Mouse (Mus musculus) thymus, adult 18-20 months (tissue): Measurements from ENCODE around the gene Spdye4a.

Experiments used
- DNase-seq, 2 experiments: peaks; one replicate each; pipeline ENCODE4 v3.0.0; 2022; ENCODE audit warnings: mixed read lengths in 2 of 2

Gene Spdye4a

DNA sequence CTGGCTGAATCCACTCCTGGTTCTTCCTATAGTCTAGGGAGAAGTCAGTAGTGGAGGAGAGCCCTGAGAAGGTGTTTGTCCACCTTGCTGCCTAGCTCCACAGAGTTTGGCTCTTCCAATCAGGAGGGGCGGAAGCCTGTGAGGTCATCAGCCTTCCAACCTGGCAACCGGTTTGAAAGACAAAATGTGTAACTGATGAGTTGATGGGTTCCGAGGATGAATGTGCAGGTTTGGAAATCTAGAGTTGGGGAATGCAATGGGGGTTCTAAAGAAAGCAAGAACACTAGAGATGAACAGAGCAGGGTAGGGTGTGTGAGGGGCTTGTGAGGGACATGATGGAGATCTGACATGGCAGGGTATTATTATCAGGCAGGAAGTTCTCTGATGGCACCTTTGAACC lies at the start of gene Spdye4a:
Spdye4a (minus strand) TSS at position 101 of the 400 bp plus-strand sequence.
- DNase-seq, result no peak

DNA sequence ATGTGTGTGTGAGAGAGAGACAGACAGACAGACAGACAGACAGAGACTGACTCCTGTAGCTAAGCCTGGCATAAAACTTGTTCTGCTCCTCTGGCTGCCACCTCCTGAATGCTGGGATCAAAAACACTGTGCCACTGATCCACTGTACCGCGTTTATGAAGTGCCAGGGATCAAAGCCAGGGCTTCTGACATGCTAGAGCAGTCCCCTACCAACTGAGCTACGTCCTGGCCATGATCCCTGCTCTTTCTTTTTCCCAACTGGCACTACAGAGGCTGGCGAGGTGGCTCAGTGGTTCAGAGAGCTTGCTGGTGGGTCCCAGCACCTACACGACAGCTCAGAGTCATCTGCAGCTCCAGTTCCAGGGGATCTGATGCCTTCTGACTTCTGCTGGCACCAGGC lies 49.1 kb upstream of the Spdye4a start:
- no peak for DNase-seq

DNA sequence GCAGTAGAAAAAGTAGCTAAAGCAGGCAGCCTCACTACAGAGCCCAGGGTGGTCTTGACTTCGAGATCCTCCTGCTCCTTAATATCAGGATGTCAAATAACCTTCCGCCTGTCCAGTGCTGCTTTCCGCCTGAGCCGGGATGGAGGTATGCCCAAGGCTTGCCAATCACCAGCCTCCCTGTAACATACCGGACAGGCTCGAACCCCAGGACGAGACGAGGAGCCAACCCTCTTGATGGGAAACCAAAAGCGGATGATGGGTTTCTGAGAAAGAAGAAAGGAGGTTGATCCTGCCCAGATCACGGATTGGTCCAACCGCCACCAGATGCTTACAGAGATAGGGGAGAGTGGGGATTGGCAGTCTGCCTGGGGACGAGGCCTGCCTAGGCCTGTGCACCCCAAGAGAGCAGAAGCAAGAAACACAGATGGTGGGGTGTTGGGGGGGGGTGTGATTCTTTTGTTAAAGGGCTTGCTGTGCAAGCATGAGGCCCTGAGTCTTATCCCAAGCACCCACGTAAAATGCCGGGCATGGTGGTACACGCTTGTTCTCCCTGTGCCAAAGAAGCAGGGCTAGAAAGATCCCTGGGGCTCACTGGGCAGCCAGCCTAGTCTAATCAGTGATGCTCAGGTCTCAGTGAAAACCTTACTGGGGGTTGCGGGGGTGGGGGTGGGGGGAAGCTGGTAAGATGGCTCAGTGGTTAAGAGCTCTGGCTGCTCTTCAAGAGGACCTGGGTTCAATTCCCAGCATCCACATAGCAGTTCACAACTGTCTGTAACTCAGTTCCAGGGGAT lies 46.0 kb upstream of the Spdye4a start:
- DNase-seq, result no peak

DNA sequence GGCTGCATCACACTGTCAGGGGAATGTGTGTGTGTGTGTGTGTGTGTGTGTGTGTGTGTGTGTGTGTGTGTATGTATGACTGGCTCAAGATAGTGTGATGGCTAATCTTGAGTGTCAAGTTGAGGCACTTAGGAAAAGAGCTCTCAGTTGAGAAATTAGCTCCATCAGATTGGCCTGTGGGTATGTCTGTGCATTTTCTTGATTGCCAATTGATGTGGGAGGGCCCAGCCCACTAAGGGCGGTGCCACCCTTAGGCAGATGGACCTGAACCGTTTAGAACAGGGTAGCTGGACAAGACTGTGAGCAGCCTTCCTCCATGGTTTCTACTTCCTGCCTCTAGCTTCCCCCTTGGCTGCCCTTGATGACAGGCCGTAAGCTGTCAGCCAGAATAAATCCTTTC lies 45.4 kb upstream of the Spdye4a start:
- no peak for DNase-seq

DNA sequence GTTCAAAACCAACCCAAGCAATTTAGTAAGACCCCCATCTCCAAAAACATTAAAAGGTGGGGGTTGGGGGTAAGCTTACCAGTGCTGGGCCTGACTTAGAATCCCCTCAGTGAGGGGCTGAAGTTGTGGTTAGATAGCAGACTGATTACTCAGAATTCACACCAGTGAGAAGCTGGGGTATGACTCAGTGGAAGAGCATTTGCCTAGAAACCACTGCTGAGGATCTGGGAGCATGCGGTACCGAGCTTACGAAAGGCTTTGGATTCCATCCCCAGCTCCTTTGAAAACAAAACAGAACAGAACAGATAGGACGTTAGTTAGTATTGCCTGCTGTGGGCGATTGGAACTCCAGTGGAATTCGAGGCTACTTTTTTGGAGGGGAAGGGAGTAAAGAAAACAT lies 45.0 kb upstream of the Spdye4a start:
- DNase-seq, result no peak

DNA sequence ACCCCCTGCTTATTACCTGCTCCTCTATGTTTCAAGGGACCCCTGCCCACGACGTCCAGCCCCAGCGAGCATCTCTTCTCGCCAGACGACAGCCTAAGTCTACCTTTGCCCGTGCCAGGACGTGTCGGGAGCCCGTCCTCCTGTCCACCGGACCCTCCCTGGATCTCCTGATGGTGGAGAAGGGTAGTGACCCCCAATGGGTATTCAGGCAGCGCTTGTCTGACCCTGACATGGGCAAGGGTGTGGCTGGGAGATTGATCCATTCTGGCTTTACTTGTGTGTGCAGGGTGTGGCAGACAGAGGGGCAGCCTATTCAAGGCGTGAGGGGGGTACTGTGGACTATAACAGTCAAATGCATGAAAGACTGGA lies 43.4 kb upstream of the Spdye4a start:
- no peak for DNase-seq

DNA sequence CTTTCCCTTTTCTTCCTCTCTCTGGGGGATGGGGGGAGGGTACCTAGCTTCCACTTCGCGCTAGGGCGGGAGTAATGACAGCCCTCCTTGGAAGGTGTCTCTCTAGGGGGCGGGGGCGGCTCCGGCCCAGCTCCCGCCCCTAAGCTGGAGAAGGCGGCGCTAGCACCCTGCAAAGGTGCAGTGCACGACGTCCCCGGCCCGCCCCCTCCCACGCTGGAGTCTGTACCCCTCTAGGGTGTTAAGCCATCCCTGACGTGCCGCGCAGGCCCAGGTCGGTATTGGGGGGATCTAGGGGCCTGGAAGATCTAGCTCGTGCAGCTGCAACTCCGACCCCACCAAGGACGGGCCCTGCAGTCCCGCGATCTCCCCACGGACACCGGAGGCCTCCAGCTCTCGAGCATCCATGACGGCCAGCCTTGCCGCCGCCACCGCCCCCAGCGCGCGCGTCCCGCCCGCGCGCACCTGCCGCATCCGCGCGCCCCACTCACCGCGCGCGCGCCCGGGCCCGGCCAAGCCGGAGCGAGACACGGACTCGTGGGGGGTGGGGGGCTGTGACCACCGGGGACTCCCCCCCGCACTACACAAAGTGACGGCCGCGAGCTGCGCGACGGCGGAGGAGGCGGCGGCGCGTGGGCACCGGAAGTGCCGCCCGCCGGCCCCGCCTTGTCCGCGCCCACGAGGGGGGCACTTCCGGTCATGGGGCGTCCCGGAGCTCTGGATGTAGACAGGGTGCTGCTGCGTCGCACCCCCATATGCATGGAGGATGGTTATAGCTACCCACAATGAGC lies 42.9 kb upstream of the Spdye4a start, which contains the start of gene Zfp316:
Zfp316 (minus strand) TSS at position 660 of the 788 bp plus-strand sequence.
- peak; percentile 17 to 21 for DNase-seq

DNA sequence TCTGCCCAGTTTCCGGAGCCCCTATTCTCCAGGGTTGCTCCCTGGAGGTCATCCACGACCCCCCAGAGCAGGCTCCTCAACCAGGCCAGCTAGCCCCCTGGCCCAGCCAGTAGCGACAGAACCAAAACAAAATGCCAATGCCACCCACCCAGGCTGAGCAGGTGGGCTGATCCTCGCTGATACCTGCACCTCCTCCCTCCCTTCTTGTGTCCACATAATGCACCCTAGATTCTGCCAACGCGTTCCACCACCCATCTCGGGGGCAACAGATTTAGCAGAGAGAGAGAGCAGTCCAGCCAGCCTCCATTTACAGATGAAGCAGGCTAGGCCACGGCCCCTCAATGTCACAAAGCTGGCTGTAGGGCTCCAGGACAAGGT lies 42.3 kb upstream of the Spdye4a start:
- DNase-seq, result no peak

DNA sequence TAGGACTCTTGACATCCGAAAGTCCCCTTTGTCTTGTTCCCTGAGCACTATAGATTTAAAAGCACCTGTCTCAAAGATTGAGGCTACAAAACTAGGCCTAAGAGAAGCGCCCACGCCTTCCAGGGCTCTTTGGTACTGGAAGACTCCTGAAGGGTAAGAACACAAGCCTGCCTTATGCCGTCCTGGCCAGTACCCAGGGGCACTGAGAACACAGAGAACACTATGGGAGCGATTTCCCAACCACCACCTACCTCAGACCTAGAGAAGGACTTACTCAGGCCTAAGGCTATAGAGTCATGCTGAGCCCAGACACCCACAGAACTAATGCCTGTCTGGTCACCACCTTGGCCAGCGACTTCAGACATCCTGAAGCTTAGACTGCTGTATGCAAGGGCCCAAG lies 40.1 kb upstream of the Spdye4a start:
- no peak for DNase-seq

DNA sequence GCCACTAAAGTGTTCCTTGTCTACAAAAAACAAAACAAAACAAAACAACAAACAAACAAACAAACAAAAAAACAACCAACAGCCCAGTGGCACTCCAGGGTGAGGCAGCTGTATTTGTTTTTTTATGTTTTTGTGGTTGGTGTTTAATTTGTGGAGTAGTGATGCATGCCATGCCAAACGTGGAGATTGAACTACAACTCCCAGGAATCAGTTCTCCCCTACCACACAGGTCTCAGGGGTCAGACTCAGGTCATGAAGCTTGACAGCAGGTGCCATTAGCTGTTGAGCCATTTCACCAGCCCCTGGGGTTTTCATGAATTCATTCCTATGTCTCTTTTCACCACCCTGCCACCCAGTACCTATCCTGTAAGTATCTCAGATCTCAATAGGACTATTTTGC lies 38.7 kb upstream of the Spdye4a start:
- no peak for DNase-seq

DNA sequence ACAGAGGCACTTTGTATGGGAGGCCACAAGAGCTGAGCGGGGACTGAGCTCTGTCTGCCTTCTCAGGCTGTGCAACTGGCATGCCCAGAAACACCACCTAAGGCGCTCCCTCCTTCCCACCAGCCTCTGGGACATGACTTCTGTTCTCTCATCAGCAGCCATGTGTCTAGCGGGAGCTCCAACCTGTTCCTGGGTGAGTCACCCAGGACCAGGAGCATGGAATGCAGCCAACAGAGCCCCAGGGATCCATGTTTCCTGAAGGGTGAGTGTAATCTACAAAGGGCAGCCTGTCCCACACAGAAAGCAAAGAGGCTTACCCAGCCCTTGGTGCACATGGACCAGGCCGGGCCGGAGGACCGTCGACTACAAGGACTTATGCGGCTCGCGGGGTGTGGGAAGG lies 38.0 kb upstream of the Spdye4a start:
- no peak for DNase-seq

DNA sequence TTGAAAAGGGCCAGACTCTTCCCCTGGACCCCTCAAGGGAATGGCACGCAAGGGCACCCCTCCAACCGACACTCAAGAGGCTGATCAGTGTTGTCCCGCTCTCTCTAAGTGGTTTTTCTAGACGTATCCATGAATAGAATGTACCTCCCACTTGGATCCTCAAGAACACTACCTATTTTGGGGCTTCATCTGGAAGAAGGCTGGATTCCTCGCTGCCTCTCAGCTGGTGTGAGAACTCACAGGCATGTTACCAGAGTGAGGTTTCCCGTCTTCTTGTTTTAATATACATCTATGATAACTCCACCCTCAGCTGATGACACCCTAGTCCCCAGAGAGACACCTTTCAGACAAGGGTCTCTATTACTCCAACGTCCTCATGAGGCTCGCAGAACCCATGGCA lies 34.9 kb upstream of the Spdye4a start:
- no peak for DNase-seq

DNA sequence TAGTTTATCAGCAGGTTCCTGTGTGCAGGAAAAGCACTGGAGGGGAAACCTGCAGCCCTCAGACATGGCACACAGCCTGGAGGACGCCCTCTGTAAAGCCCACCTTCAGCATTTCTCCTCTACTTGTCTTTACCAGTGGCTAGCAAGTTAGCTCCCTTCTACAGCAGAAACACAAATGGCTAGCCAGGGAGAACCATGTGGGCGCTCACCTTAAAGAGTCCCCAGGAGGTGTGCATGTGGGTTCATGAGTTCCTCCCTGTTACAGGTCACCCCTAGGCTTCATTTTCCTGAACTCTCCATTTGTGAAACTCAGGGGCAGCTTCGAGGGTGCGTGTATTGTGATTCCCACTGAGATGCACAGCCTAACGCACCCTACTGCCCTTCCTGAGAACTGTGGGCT lies 29.1 kb upstream of the Spdye4a start:
- DNase-seq, result no peak

DNA sequence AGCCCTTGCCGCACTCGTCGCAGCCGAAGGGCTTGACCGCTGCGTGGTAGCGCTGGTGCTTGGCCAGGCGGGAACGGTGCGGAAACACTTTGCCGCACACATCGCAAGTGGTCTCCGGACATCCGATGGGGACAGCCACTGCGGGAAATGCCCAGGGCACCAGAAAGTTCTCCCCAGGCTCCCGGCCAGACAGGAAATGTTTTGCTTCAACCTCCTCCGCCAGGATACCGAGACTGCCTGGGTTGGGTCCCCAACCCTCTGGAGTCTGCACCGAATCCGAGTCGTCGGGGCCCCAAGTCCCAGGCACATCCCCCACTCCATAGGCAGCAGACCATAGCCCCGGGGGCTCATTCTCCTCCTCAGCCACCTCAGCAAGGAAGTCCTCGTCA lies 28.4 kb upstream of the Spdye4a start:
- DNase-seq, result no peak

DNA sequence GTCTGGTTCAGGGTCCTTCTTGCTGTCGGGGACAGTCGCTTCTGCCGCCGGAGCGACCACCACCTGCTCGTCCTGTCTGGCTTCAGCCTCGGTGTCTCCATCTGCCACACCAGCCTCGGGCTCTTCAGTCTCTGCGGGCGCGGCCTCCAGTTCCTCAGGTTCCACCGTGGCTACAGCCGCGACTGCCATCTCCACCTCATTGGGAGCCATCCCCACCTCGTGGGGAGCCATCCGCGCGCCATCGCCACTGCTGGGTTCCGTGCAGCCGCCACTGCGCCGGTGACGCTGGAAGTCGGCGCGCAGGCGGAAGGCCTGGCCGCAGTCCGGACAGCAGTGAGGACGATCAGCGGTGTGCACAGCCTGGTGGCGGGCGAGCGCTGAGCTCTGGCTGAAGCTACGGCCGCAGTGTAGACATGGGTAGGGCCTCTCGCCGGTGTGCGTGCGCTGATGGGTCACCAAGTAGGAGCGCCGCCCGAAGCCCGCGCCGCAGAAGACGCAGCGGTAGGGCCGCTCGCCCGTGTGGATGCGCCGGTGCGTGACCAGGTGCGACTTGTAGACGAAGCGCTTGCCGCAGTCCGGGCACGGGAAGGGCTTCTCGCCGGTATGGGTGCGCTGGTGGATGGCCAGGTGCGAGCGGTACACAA lies 27.9 kb upstream of the Spdye4a start:
- no peak for DNase-seq

DNA sequence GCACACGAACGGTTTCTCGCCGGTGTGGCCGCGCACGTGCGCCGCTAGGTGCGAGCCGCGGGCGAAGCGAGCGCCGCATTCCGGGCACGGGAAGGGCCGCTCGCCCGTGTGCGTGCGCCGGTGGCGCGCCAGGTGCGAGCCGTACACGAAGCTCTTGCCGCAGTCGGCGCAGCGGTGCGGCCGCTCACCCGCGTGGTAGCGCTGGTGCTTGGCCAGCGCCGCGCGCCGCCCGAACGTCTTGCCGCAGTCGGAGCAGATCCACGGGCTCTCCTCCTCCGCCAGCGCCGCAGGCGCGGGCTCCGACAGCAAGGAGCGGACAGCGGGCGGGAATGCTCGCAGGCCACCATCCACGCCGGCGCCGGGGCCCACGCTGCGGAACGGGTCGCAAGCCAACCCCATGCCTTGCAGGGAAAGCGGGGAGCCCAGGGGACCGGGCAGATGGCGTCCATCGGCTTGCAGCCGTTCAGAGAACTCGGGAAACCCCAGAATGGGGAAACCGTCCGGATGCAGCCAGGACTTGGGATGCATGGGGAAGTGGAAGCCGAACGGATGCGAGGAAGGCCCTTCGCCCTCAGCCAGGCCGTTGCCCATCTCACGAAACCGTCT lies 27.3 kb upstream of the Spdye4a start:
- no peak for DNase-seq

DNA sequence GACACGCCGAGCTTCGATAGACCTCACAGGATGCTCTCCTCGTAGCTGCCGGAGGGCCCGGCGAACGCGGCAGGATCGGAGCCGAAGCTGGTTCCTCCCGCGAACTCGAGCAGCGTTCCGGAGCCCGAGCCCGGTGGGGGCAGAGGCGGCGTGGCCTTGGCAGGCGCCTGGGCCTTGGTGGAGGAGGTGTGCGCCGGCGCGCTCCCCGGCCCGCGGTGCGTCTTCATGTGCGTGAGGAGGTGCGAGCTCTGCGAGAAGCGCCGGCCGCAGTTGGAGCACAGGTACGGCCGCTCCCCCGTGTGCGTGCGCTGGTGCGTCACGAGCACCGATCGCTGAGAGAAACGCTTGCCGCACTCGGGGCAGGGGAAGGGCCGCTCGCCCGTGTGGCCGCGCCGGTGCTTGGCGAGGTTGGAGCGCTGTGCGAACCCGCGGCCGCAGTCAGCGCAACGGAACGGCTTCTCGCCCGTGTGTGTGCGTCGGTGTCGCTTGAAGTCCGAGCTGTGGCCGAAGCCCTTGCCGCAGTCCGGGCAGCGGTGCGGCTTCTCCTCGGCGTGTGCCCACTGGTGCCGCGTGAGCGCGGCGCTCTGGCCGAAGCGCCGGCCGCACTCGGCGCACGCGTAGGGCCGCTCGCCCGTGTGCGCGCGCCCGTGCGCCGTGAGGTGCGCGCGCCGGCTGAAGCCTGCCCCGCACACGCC lies 26.6 kb upstream of the Spdye4a start:
- DNase-seq, result no peak

DNA sequence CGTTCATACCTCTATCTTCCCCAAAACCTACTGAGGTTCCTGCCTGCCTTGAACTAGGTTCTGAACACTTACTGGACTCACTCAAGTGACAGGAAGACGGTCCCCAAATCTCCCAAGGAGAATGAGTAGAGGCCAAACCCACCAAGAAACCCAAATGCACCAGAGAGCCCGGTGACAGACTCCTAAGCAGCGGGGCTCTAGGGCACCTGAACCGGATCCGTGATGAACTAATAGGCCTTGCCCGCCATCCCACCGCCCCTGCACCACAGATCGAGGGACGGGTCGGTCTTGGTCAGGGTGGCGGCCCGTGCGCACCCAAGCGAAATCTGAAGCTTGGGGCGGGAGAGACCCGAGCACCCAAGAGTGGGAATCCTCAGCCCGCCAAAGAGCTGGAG lies 26.1 kb upstream of the Spdye4a start:
- no peak for DNase-seq

DNA sequence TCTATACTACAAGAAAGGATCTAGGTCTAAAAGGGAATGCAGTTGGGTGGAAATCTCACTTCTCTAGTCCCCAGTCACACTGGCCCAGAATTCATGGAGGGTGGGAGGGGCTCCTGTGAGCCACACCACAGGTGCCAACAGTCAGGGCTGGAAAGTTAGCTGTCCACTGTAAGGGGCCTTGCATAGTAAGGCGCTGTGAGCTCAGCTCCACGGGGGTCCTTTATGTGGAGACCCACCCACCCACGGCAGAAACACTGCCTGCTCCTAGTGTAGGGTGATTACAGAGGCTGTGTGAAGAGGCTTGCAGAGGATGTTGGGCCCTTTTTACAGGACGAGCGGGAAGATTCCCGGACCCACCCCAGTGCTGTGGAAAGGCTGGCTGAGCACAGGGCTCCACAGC lies 25.3 kb upstream of the Spdye4a start:
- no peak for DNase-seq

DNA sequence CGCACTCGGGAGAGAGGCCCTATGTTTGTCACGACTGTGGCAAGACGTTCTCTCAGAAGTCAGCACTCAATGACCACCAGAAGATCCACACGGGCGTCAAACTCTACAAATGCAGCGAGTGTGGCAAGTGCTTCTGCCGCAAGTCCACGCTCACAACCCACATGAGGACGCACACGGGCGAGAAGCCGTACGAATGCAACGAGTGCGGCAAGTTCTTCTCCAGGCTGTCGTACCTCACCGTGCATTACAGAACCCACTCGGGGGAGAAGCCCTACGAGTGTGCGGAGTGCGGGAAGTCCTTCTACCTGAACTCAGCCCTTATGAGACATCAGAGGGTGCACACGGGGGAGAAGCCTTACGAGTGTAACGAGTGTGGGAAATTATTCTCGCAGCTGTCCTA lies 18.2 kb upstream of the Spdye4a start:
- no peak for DNase-seq

DNA sequence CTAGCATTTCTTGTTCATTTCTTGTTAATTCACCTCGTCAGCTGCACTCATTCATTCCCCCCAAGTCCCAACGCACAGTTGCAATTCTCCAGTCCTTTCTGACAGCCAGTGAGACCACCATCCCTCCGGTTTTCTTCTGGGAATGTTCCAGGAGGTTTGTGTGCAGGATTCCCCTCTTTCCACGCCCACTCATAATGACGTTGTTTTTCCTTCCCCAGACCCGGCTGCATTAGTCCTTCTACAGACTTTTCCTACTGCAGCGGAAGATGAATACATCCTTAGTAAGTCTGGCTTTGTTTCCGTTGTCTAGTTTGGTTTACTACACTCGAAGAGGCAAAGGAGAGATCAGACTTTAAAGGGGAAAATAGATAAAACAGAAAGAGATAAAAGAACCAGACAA lies 9.3 kb upstream of the Spdye4a start:
- DNase-seq, result no peak

DNA sequence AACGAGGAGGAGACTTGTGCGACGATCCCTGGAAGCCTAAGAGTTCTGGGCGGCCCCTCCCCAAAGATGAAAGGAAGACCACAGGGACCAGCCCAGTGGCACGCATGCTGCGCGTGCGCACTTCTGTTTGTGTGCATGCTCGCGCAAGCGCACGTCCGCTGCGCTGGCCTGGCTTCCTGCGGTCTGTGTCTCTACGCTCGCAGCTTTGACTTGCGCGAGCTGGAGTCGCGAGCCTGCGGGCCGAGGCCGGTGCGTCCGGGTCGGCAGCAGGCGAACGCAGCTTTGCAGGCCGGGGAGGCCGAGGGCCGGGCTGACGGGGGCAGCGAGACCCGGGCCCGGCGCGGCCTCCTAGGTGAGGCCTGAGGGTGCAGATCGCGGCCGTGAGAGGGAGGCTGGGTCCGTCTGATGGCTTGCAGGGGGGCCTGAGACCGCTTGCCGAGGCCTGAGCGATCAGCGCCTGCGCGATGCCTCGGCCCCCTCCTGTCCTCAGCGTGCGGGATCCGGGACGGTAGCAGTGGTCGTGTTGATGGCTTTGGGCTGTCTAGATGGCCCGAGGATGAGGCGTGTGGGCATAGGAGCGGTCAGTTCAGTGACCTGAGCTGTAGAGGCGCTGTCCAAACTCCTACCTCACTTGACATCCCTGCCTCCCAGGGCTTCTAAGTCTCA lies 8.5 kb upstream of the Spdye4a start, which contains the start of gene Zfp12:
Zfp12 (plus strand) TSS at position 136 of the 666 bp plus-strand sequence.
- DNase-seq, result peak; percentile 91 to 93
